ENCODE assay signal across 9 mouse cellular contexts in genomic region chr2:27079152-27079584, GRCm38 (mm10). TPM values are rescaled to one million over a fixed set of nuclear protein-coding genes. Genes with fewer than 3 reads are reported as not detected.
DNase-seq lines count a peak whose midpoint lies in the region; ATAC-seq lines count a peak whose summit lies in the region.
"Had no signal": no experiment of that assay in that cellular context is flagged by ENCODE, and none has a peak within 500 bp of the region (broad histone marks: within the 10 kb centered on the region; RNA-seq: fewer than 3 reads in every experiment).

Adamtsl2 (plus strand) TSS chr2:27079379.

- H3K36me3 ChIP-seq in embryonic facial prominence, embryonic 13.5 days: no peaks in the 10 kb centered on the region
- H3K36me3 ChIP-seq in limb, embryonic 11.5 days (ENCODE audit: control insufficient read depth, insufficient read depth, low read length): no peaks in the 10 kb centered on the region
- no peaks in the 10 kb centered on the region for H3K36me3 ChIP-seq in midbrain, embryonic 16.5 days (ENCODE audit: control insufficient read depth, insufficient read depth, low read length)
- H3K36me3 ChIP-seq in stomach, embryonic 16.5 days (ENCODE audit: control insufficient read depth, insufficient read depth, low read length): no peaks in the 10 kb centered on the region

- H3K4me3 ChIP-seq in embryonic facial prominence, embryonic 13.5 days: no peak within 1 kb of the TSS
- peak within 1 kb of the TSS; percentile 15 for H3K4me3 ChIP-seq in limb, embryonic 11.5 days (ENCODE audit: low read depth, low read length)
- H3K4me3 ChIP-seq in midbrain, embryonic 16.5 days (ENCODE audit: low read depth, low read length): no peak within 1 kb of the TSS
- 0 out of 2 replicates have a peak within 1 kb of the TSS, but pooled peaks have one; percentile 2 for H3K4me3 ChIP-seq in stomach, embryonic 16.5 days (replicated peaks; ENCODE audit: low read length)
- H3K4me3 ChIP-seq: erythroblast, embryonic 14.5 days had no signal

- H3K27me3 ChIP-seq in embryonic facial prominence, embryonic 13.5 days: peaks cover 15% of the 10 kb centered on the region
- H3K27me3 ChIP-seq in limb, embryonic 11.5 days (ENCODE audit: control insufficient read depth, insufficient read depth, low read length): no peaks in the 10 kb centered on the region
- H3K27me3 ChIP-seq in midbrain, embryonic 16.5 days (ENCODE audit: control insufficient read depth, insufficient read depth, low read depth, low read length): no peaks in the 10 kb centered on the region
- no peaks in the 10 kb centered on the region for H3K27me3 ChIP-seq in stomach, embryonic 16.5 days (ENCODE audit: control insufficient read depth, insufficient read depth, low read length)

- H3K4me1 ChIP-seq in embryonic facial prominence, embryonic 13.5 days: peaks cover 36% of the 10 kb centered on the region
- H3K4me1 ChIP-seq in limb, embryonic 11.5 days (ENCODE audit: control insufficient read depth, insufficient read depth, low read length): peaks cover 41% of the 10 kb centered on the region
- peaks cover 14% of the 10 kb centered on the region for H3K4me1 ChIP-seq in midbrain, embryonic 16.5 days (ENCODE audit: control insufficient read depth, insufficient read depth, low read length)
- H3K4me1 ChIP-seq in stomach, embryonic 16.5 days (ENCODE audit: control insufficient read depth, insufficient read depth, low read length): peaks cover 20% of the 10 kb centered on the region

- no peak for ATAC-seq in embryonic facial prominence, embryonic 13.5 days (ENCODE audit: insufficient number of reproducible peaks, insufficient read depth, low FRiP score, low TSS enrichment, low read depth)
- peak; percentile 55 for ATAC-seq in limb, embryonic 11.5 days (ENCODE audit: insufficient number of reproducible peaks, low FRiP score, low TSS enrichment, low read depth)
- peak; percentile 84 for ATAC-seq in midbrain, embryonic 16.5 days
- peak; percentile 84 for ATAC-seq in stomach, embryonic 16.5 days (ENCODE audit: insufficient read depth, low FRiP score)

- WGBS in embryonic facial prominence, embryonic 13.5 days: 2% methylated on average over 10 of the region's 10 CpGs
- WGBS in limb, embryonic 11.5 days: 0% methylated on average over 10 of the region's 10 CpGs
- WGBS in midbrain, embryonic 16.5 days: 2% methylated on average over 10 of the region's 10 CpGs
- under 1% methylated on average over 10 of the region's 10 CpGs for WGBS in stomach, embryonic 16.5 days

- H3K4me2 ChIP-seq in embryonic facial prominence, embryonic 13.5 days: peak within 1 kb of the TSS; percentile 48
- H3K4me2 ChIP-seq in limb, embryonic 11.5 days (ENCODE audit: low read depth, severe bottlenecking): peak within 1 kb of the TSS; percentile 46
- H3K4me2 ChIP-seq in midbrain, embryonic 16.5 days (ENCODE audit: low read length): peak within 1 kb of the TSS; percentile 16
- peak within 1 kb of the TSS; percentile 33 for H3K4me2 ChIP-seq in stomach, embryonic 16.5 days (ENCODE audit: low read depth, low read length)

- H3K27ac ChIP-seq in embryonic facial prominence, embryonic 13.5 days: peak within 1 kb of the TSS; percentile 53; the same call in 1 of the 2 replicates
- peak within 1 kb of the TSS; percentile 89 for H3K27ac ChIP-seq in limb, embryonic 11.5 days (replicated peaks; ENCODE audit: low read depth, low read length)
- H3K27ac ChIP-seq in midbrain, embryonic 16.5 days (ENCODE audit: low read length): peak within 1 kb of the TSS; percentile 31; the same call in 1 of the 2 replicates
- H3K27ac ChIP-seq in stomach, embryonic 16.5 days (ENCODE audit: low read length): peak within 1 kb of the TSS; percentile 56; the same call in 1 of the 2 replicates

- DNase-seq in cerebellum, adult 18-20 months: peak; percentile 22 to 23
- no peak for DNase-seq in cerebellum, adult 9-10 months
- DNase-seq in heart, adult 8-10 months (ENCODE audit: low spot score): peak; percentile 88
- DNase-seq in kidney, adult 18-20 months: peak; percentile 88
- DNase-seq in limb, embryonic 11.5 days (ENCODE audit: low spot score): peak; percentile 84

- no peak within 1 kb of the TSS for H3K9ac ChIP-seq in embryonic facial prominence, embryonic 13.5 days
- peak within 1 kb of the TSS; percentile 47 for H3K9ac ChIP-seq in limb, embryonic 11.5 days (ENCODE audit: low read length)
- H3K9ac ChIP-seq in midbrain, embryonic 16.5 days (ENCODE audit: low read depth, low read length): peak within 1 kb of the TSS; percentile 43
- peak within 1 kb of the TSS; percentile 50; the same call in 1 of the 2 replicates for H3K9ac ChIP-seq in stomach, embryonic 16.5 days (ENCODE audit: low read length)

- no peaks in the 10 kb centered on the region for H3K9me3 ChIP-seq in embryonic facial prominence, embryonic 13.5 days
- no peaks in the 10 kb centered on the region for H3K9me3 ChIP-seq in limb, embryonic 11.5 days (ENCODE audit: control insufficient read depth, low read length)
- no peaks in the 10 kb centered on the region for H3K9me3 ChIP-seq in midbrain, embryonic 16.5 days (replicated peaks; ENCODE audit: control insufficient read depth, low read length, poor library complexity, severe bottlenecking)
- H3K9me3 ChIP-seq in stomach, embryonic 16.5 days (replicated peaks; ENCODE audit: control insufficient read depth, low read length): no peaks in the 10 kb centered on the region

RNA-seq across cellular contexts. Expression of gene Adamtsl2, which starts in this region (rescaled TPM):
- 2.9 and 4.3 TPM in 2 replicates for polyA plus RNA-seq in embryonic facial prominence, embryonic 13.5 days (2015; fragmentation: Nextera tagmentation; extraction: Ambion mirVana)
- 1 to 10 TPM; 4.4 to 6.6 (median 5.1) TPM for total RNA-seq in heart, adult 8-10 months (2022)
- 9.4 and 10.2 TPM in 2 replicates for polyA plus RNA-seq in limb, embryonic 11.5 days (2014; fragmentation: Nextera tagmentation; extraction: Ambion mirVana)
- 10.6 and 10.8 TPM in 2 replicates for polyA plus RNA-seq in midbrain, embryonic 16.5 days (2015; fragmentation: Nextera tagmentation; extraction: Ambion mirVana)
- polyA plus RNA-seq in stomach, embryonic 16.5 days (2015; fragmentation: Nextera tagmentation; extraction: Ambion mirVana): 3.6 and 4.0 TPM in 2 replicates
- polyA plus RNA-seq: erythroblast, embryonic 14.5 days had no signal

Comparison
In these comparisons a context has a peak if more than half of its experiments do, and no peak if none do; other contexts are left out.
1. H3K27ac ChIP-seq: peak in every context shown above with its lines; median percentile 89 in limb, embryonic 11.5 days; 56 in stomach, embryonic 16.5 days; 53 in embryonic facial prominence, embryonic 13.5 days; 31 in midbrain, embryonic 16.5 days.
2. H3K4me3 ChIP-seq: peak in limb, embryonic 11.5 days (single experiment) and stomach, embryonic 16.5 days (single experiment); none in embryonic facial prominence, embryonic 13.5 days (single experiment) and midbrain, embryonic 16.5 days (single experiment).
3. Peak in every context shown above with its lines, with median percentiles within 50 percentile points of each other: H3K4me2 ChIP-seq.